Mouse (Mus musculus): ENCODE results near the gene Rflna. TPM values are rescaled to one million over a fixed set of nuclear protein-coding genes. Genes with fewer than 3 reads are reported as not detected.

Rflna gene
- total and polyA plus RNA-seq, 3 experiments, result not detected

DNA sequence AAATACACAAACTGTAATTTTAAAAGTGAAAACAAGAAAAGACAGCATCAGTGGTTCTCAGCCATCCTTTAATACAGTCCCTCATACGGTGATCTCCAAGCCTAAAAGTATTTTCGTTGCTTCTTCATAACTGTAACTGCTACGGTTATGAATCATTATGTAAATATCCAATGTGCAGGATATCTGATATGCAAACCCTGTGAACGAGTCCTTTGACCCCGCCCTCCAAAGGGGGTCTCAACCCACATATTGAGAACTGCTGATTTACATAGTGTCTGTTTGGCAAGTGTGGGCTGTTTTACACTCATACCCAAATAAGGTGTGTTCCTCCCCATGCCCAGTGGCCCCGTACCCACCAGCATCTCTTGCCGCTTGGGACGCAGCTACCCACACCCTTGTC lies 41.6 kb upstream of the Rflna start:
- H3K9ac ChIP-seq (ENCODE audit: control insufficient read depth, low read depth, low read length, poor library complexity, severe bottlenecking), result no peak overlapping the region
- H3K27me3 ChIP-seq (ENCODE audit: control insufficient read depth in 1 of 2, insufficient read depth in 2 of 2, low read length in 2 of 2), result no peaks in the 10 kb centered on the region
- H3K36me3 ChIP-seq (ENCODE audit: control insufficient read depth in 1 of 2, insufficient read depth in 2 of 2, low read length in 2 of 2), result no peaks in the 10 kb centered on the region
- no peak overlapping the region for H3K4me3 ChIP-seq (ENCODE audit: control insufficient read depth in 1 of 2, insufficient read depth in 1 of 2, low read depth in 2 of 2, low read length in 2 of 2)
- no peak for DNase-seq (ENCODE audit: low read depth, low spot score)
- no peaks in the 10 kb centered on the region for H3K79me2 ChIP-seq (ENCODE audit: control insufficient read depth, insufficient read depth, low read length, poor library complexity)
- TF ChIP-seq NRF1 (IDR thresholded peaks at IDR 0.05; ENCODE audit: insufficient read depth, low read depth, low read length, poor library complexity, severe bottlenecking) (no peak), CHD2 (IDR thresholded peaks at IDR 0.05; ENCODE audit: low read length) (no peak), GABPA (IDR thresholded peaks at IDR 0.05; ENCODE audit: low read depth, low read length) (no peak), ELF1 (IDR thresholded peaks at IDR 0.05; ENCODE audit: low read depth, low read length) (no peak), ZNF384 (IDR thresholded peaks at IDR 0.05; ENCODE audit: low read depth, low read length) (no peak), RCOR1 (IDR thresholded peaks at IDR 0.05; ENCODE audit: low read depth, low read length) (no peak), UBTF (IDR thresholded peaks at IDR 0.05; ENCODE audit: borderline replicate concordance, insufficient read depth, low read depth, low read length) (no peak), RAD21 (IDR thresholded peaks at IDR 0.05; ENCODE audit: low read depth, low read length) (no peak)
- H3K27ac ChIP-seq (ENCODE audit: control insufficient read depth, low read depth, low read length), result no peak overlapping the region
- H3K4me1 ChIP-seq (ENCODE audit: control insufficient read depth in 1 of 2, insufficient read depth in 2 of 2, low read length in 2 of 2), result no peaks in the 10 kb centered on the region
- H3K9me3 ChIP-seq (replicated peaks; ENCODE audit: insufficient read depth, low read length), result no peaks in the 10 kb centered on the region

DNA sequence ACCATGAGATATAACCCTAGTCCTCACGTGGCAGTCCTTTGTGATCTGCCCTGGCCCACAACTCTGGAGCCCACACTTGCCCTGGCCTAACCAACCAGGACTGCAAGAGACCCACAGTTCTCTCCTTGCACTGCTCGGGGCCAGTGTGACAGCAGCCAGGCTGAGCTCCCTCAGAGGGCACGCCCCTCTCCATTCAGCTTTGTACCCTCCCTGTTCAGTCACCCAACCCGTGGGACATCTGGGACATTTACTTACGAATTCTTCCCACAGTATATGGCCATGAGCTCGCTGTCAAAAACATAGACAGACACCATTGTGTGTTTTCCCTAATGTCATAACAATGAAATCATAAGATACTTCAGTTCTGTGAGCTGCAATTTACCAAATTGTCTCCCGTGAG lies 40.3 kb upstream of the Rflna start:
- no peak for DNase-seq (ENCODE audit: low read depth, low spot score)
- Histone ChIP-seq H3K27ac (ENCODE audit: control insufficient read depth, low read depth, low read length) (no peak overlapping the region), H3K27me3 (ENCODE audit: control insufficient read depth in 1 of 2, insufficient read depth in 2 of 2, low read length in 2 of 2) (no peaks in the 10 kb centered on the region)

DNA sequence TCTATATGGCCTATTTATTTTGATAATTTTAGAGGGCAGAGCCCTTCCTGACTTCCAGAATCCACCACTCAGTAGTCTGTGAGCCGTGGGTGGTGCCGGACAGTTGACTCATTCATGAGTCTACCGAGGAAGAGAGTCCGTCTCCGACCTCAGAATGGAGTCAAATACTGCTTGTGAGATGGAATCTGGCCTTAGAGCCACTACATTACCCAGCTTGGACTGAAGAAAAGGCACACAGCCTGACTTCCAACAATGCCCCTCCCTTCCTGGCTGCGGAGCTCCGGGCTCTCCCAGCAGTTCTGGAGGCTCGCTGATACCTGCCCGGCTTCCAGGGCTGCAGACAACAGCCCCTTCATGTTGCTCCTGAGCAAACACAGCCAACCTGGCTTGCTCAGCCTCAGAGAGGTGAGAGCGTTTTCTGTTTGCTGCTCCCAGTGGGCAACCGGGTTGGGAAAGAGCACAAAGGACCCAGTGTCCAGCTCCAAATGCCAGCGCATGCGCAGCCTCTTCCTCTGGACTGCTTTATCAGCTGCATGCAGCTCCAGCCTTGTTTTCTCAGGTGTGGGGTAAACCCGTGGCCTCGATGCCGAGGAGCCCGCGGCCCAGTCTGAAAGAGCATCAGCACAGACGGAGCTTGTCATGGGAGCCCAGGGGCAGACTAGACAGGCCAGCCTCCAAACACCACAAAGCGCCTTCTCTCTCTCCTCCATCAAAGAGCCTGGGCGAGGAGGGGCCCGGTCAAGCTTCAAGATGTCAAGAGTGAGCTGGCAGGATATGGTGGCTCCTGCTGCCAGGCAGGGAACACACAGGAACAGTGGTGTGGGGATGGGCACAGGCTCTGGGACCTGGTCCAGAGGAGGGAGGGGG lies 39.0 kb upstream of the Rflna start:
- Histone ChIP-seq H3K27ac (ENCODE audit: control insufficient read depth, low read depth, low read length) (no peak overlapping the region), H3K9me3 (replicated peaks; ENCODE audit: insufficient read depth, low read length) (no peaks in the 10 kb centered on the region), H3K9ac (ENCODE audit: control insufficient read depth, low read depth, low read length, poor library complexity, severe bottlenecking) (no peak overlapping the region), H3K27me3 (ENCODE audit: control insufficient read depth in 1 of 2, insufficient read depth in 2 of 2, low read length in 2 of 2) (no peaks in the 10 kb centered on the region), H3K79me2 (ENCODE audit: control insufficient read depth, insufficient read depth, low read length, poor library complexity) (no peaks in the 10 kb centered on the region), H3K36me3 (ENCODE audit: control insufficient read depth in 1 of 2, insufficient read depth in 2 of 2, low read length in 2 of 2) (no peaks in the 10 kb centered on the region), H3K4me3 (ENCODE audit: control insufficient read depth in 1 of 2, insufficient read depth in 1 of 2, low read depth in 2 of 2, low read length in 2 of 2) (no peak overlapping the region), H3K4me1 (ENCODE audit: control insufficient read depth in 1 of 2, insufficient read depth in 2 of 2, low read length in 2 of 2) (no peaks in the 10 kb centered on the region)
- no peak for TF ChIP-seq MYC (IDR thresholded peaks at IDR 0.05; ENCODE audit: low read depth, low read length)
- no peak for TF ChIP-seq POLR2AphosphoS2 (IDR thresholded peaks at IDR 0.05; ENCODE audit: low read length)
- no peak for TF ChIP-seq MEF2A (IDR thresholded peaks at IDR 0.05; ENCODE audit: extremely low read depth, insufficient replicate concordance, low read depth, low read length, poor library complexity, severe bottlenecking)
- no peak for TF ChIP-seq UBTF (IDR thresholded peaks at IDR 0.05; ENCODE audit: borderline replicate concordance, insufficient read depth, low read depth, low read length)
- TF ChIP-seq ZC3H11A (IDR thresholded peaks at IDR 0.05; ENCODE audit: low read depth, low read length), result no peak
- DNase-seq (ENCODE audit: low read depth, low spot score), result no peak

More for the DNA sequence above, 40.3 kb upstream of the Rflna start:
- H3K4me3 ChIP-seq (ENCODE audit: control insufficient read depth in 1 of 2, insufficient read depth in 1 of 2, low read depth in 2 of 2, low read length in 2 of 2), result no peak overlapping the region
- no peaks in the 10 kb centered on the region for H3K79me2 ChIP-seq (ENCODE audit: control insufficient read depth, insufficient read depth, low read length, poor library complexity)
- H3K4me1 ChIP-seq (ENCODE audit: control insufficient read depth in 1 of 2, insufficient read depth in 2 of 2, low read length in 2 of 2), result no peaks in the 10 kb centered on the region
- TF ChIP-seq MXI1 (IDR thresholded peaks at IDR 0.05; ENCODE audit: low read depth, low read length) (no peak), TAL1 (IDR thresholded peaks at IDR 0.05; ENCODE audit: low read length) (no peak), CTCF (IDR thresholded peaks at IDR 0.05 in 2 of 3, conservative IDR thresholded peaks at IDR 0.05 in 1 of 3; ENCODE audit: control insufficient read depth in 1 of 3, insufficient read depth in 1 of 3, low read depth in 2 of 3, low read length in 3 of 3, poor library complexity in 1 of 3, severe bottlenecking in 1 of 3) (no peak), JUND (IDR thresholded peaks at IDR 0.05; ENCODE audit: low read depth, low read length) (no peak), MAX (IDR thresholded peaks at IDR 0.05; ENCODE audit: low read length) (no peak)
- H3K36me3 ChIP-seq (ENCODE audit: control insufficient read depth in 1 of 2, insufficient read depth in 2 of 2, low read length in 2 of 2), result no peaks in the 10 kb centered on the region
- H3K9ac ChIP-seq (ENCODE audit: control insufficient read depth, low read depth, low read length, poor library complexity, severe bottlenecking), result no peak overlapping the region
- no peaks in the 10 kb centered on the region for H3K9me3 ChIP-seq (replicated peaks; ENCODE audit: insufficient read depth, low read length)

All from MEL (cell line).